Mouse (Mus musculus) liver, embryonic 13.5 days (tissue): ENCODE results near the gene Mfsd14a. TPM values are rescaled to one million over a fixed set of nuclear protein-coding genes. Genes with fewer than 3 reads are reported as not detected.

Source experiments
- ATAC-seq: fragments of 200-750 bp; cut with Nextera tagmentation; 2 replicates; pipeline ENCODE4 v1.8.0; 2017; ENCODE audit warnings: low read depth, mild to moderate bottlenecking, moderate number of reproducible peaks, moderate library complexity
- DNase-seq: peaks from one replicate; pipeline ENCODE4 v3.0.0; 2022
- H3K27ac ChIP-seq: fragments of 300-500 bp; sonication (generic); 2 replicates; pipeline ENCODE4 v1.5.1; 2015; ENCODE audit warnings: moderate library complexity, mild to moderate bottlenecking, inconsistent platforms
- H3K27me3 ChIP-seq: fragments of 300-500 bp; sonication (generic); 2 replicates; pipeline ENCODE4 v1.6.1; 2015; ENCODE audit warnings: mild to moderate bottlenecking, inconsistent platforms
- H3K36me3 ChIP-seq: fragments of 300-500 bp; sonication (generic); 2 replicates; pipeline ENCODE4 v1.6.1; 2015; ENCODE audit warnings: mild to moderate bottlenecking, inconsistent platforms
- H3K4me1 ChIP-seq: fragments of 300-500 bp; sonication (generic); replicated peaks from 2 replicates; pipeline ENCODE4 v1.6.1; 2015; ENCODE audit warnings: inconsistent platforms
- H3K4me2 ChIP-seq: fragments of 300-500 bp; sonication (generic); 2 replicates; pipeline ENCODE4 v1.6.1; 2015; ENCODE audit warnings: inconsistent platforms, mild to moderate bottlenecking, moderate library complexity
- H3K4me3 ChIP-seq: fragments of 300-500 bp; sonication (generic); replicated peaks from 2 replicates; pipeline ENCODE4 v1.5.1; 2015; ENCODE audit warnings: mild to moderate bottlenecking, inconsistent platforms
- H3K9ac ChIP-seq: fragments of 300-500 bp; sonication (generic); 2 replicates; pipeline ENCODE4 v1.6.1; 2015; ENCODE audit warnings: mild to moderate bottlenecking, inconsistent platforms
- H3K9me3 ChIP-seq: fragments of 300-500 bp; sonication (generic); replicated peaks from 2 replicates; pipeline ENCODE4 v1.6.1; 2016; ENCODE audit warnings: inconsistent platforms
- WGBS: fragments of 180-500 bp; shearing (Covaris S2); methylation state at CpG from one replicate; pipeline ENCODE4 v1.1.7; 2015; ENCODE audit not compliant: insufficient replicate concordance; 5-methylcytosine and 5-hydroxymethylcytosine counted together
- polyA plus RNA-seq: library from polyadenylated mRNA; unstranded; fragments of >200 nt; fragmentation: Nextera tagmentation; extraction: Ambion mirVana; gene quantifications from 2 replicates; pipeline ENCODE4 v1.2.1, GENCODE M21; 2015

Mfsd14a gene
- polyA plus RNA-seq, 1 experiment from 2014 or later, result 35.5 TPM

GRCm38 (mm10) chr3:116631459-116631858 lies 31.0 kb downstream of the Mfsd14a start:
- WGBS, result 83% methylated on average over 1 of the region's 1 CpGs
- ATAC-seq, result no peak
- no peaks in the 10 kb centered on the region for H3K4me1 ChIP-seq

GRCm38 (mm10) chr3:116622641-116623040 lies 39.8 kb downstream of the Mfsd14a start:
- no peaks in the 10 kb centered on the region for H3K27me3 ChIP-seq
- ATAC-seq (no peak), DNase-seq (no peak)
- no peak overlapping the region for H3K4me3 ChIP-seq
- H3K4me1 ChIP-seq, result peaks cover 19% of the 10 kb centered on the region
- 90% methylated on average over 7 of the region's 7 CpGs for WGBS
- no peaks in the 10 kb centered on the region for H3K9me3 ChIP-seq
- no peak overlapping the region for H3K27ac ChIP-seq
- H3K4me2 ChIP-seq, result no peak overlapping the region
- peaks cover 64% of the 10 kb centered on the region for H3K36me3 ChIP-seq
- H3K9ac ChIP-seq, result no peak overlapping the region

More at GRCm38 (mm10) chr3:116631459-116631858, 31.0 kb downstream of the Mfsd14a start:
- Histone ChIP-seq H3K9ac (no peak overlapping the region), H3K27ac (no peak overlapping the region), H3K4me3 (no peak overlapping the region), H3K27me3 (no peaks in the 10 kb centered on the region), H3K9me3 (no peaks in the 10 kb centered on the region), H3K36me3 (peaks cover 74% of the 10 kb centered on the region), H3K4me2 (no peak overlapping the region)
- DNase-seq, result no peak

- H3K9ac ChIP-seq, result 0 out of 2 replicates have a peak overlapping the region, but pooled peaks have one; percentile 15
Measured at GRCm38 (mm10) chr3:116620636-116621370, 41.7 kb downstream of the Mfsd14a start.

GRCm38 (mm10) chr3:116618855-116619254 lies 43.6 kb downstream of the Mfsd14a start:
- 52% methylated on average over 6 of the region's 6 CpGs for WGBS
- ATAC-seq (no peak), DNase-seq (no peak)
- H3K4me1 ChIP-seq, result peaks cover 39% of the 10 kb centered on the region
- no peak overlapping the region for H3K4me3 ChIP-seq
- H3K4me2 ChIP-seq, result no peak overlapping the region
- H3K9me3 ChIP-seq, result no peaks in the 10 kb centered on the region
- no peaks in the 10 kb centered on the region for H3K27me3 ChIP-seq
- peaks cover 77% of the 10 kb centered on the region for H3K36me3 ChIP-seq
- no peak overlapping the region for H3K9ac ChIP-seq
- H3K27ac ChIP-seq, result no peak overlapping the region

More at GRCm38 (mm10) chr3:116620636-116621370, 41.7 kb downstream of the Mfsd14a start:
- no peaks in the 10 kb centered on the region for H3K27me3 ChIP-seq
- H3K27ac ChIP-seq, result peak overlapping the region; percentile 73
- WGBS, result 55% methylated on average over 7 of the region's 7 CpGs
- ATAC-seq (peak; percentile 93), DNase-seq (peak; percentile 42)
- no peak overlapping the region for H3K4me3 ChIP-seq
- H3K36me3 ChIP-seq, result peaks cover 57% of the 10 kb centered on the region
- H3K9me3 ChIP-seq, result no peaks in the 10 kb centered on the region
- H3K4me2 ChIP-seq, result no peak overlapping the region
- H3K4me1 ChIP-seq, result peaks cover 23% of the 10 kb centered on the region

GRCm38 (mm10) chr3:116615318-116616068 lies 47.0 kb downstream of the Mfsd14a start:
- WGBS, result 67% methylated on average over 8 of the region's 8 CpGs
- DNase-seq (no peak), ATAC-seq (no peak)
- no peak overlapping the region for H3K4me3 ChIP-seq
- H3K9ac ChIP-seq, result no peak overlapping the region
- H3K27ac ChIP-seq, result no peak overlapping the region
- no peaks in the 10 kb centered on the region for H3K9me3 ChIP-seq
- H3K36me3 ChIP-seq, result peaks cover 71% of the 10 kb centered on the region
- no peak overlapping the region for H3K4me2 ChIP-seq
- H3K4me1 ChIP-seq, result peaks cover 35% of the 10 kb centered on the region
- no peaks in the 10 kb centered on the region for H3K27me3 ChIP-seq

- no peaks in the 10 kb centered on the region for H3K9me3 ChIP-seq
- DNase-seq, result no peak
- no peak within 1 kb of the TSS for H3K4me3 ChIP-seq
- 76% methylated on average over 10 of the region's 10 CpGs for WGBS
- peaks cover 70% of the 10 kb centered on the region for H3K36me3 ChIP-seq
- no peaks in the 10 kb centered on the region for H3K27me3 ChIP-seq
- H3K27ac ChIP-seq, result no peak within 1 kb of the TSS
- no peak within 1 kb of the TSS for H3K9ac ChIP-seq
- ATAC-seq, result peak; percentile 52
- H3K4me2 ChIP-seq, result no peak within 1 kb of the TSS
- peaks cover 27% of the 10 kb centered on the region for H3K4me1 ChIP-seq
Measured at GRCm38 (mm10) chr3:116614295-116614892, 48.1 kb downstream of the Mfsd14a start, which contains the start of gene Trmt13. Gene Trmt13, minus strand, starts transcription at chr3:116614587.

GRCm38 (mm10) chr3:116604570-116604969 lies 57.9 kb downstream of the Mfsd14a start:
- Histone ChIP-seq H3K4me1 (no peaks in the 10 kb centered on the region), H3K9ac (no peak overlapping the region), H3K36me3 (peaks cover 49% of the 10 kb centered on the region), H3K4me3 (no peak overlapping the region), H3K27me3 (no peaks in the 10 kb centered on the region), H3K27ac (no peak overlapping the region), H3K4me2 (no peak overlapping the region), H3K9me3 (no peaks in the 10 kb centered on the region)
- no peak for DNase-seq
- WGBS, result 82% methylated on average over 9 of the region's 9 CpGs
- ATAC-seq, result no peak

- peaks cover 28% of the 10 kb centered on the region for H3K36me3 ChIP-seq
- no peak overlapping the region for H3K27ac ChIP-seq
- DNase-seq, result no peak
- H3K9ac ChIP-seq, result no peak overlapping the region
- no peak for ATAC-seq
- no peaks in the 10 kb centered on the region for H3K27me3 ChIP-seq
- no peak overlapping the region for H3K4me3 ChIP-seq
- H3K4me1 ChIP-seq, result peaks cover 12% of the 10 kb centered on the region
- WGBS, result 85% methylated on average over 5 of the region's 5 CpGs
- H3K9me3 ChIP-seq, result no peaks in the 10 kb centered on the region
- no peak overlapping the region for H3K4me2 ChIP-seq
Measured at GRCm38 (mm10) chr3:116601781-116602180, 60.7 kb downstream of the Mfsd14a start.

GRCm38 (mm10) chr3:116601005-116601404 lies 61.5 kb downstream of the Mfsd14a start:
- no peak for DNase-seq
- H3K9ac ChIP-seq, result no peak overlapping the region
- H3K4me2 ChIP-seq, result no peak overlapping the region
- no peak overlapping the region for H3K27ac ChIP-seq
- 62% methylated on average over 5 of the region's 5 CpGs for WGBS
- no peak for ATAC-seq
- no peak overlapping the region for H3K4me3 ChIP-seq
- H3K27me3 ChIP-seq, result no peaks in the 10 kb centered on the region
- H3K36me3 ChIP-seq, result peaks cover 23% of the 10 kb centered on the region
- H3K4me1 ChIP-seq, result peaks cover 19% of the 10 kb centered on the region
- H3K9me3 ChIP-seq, result no peaks in the 10 kb centered on the region

GRCm38 (mm10) chr3:116599705-116600104 lies 62.8 kb downstream of the Mfsd14a start:
- no peak overlapping the region for H3K4me3 ChIP-seq
- H3K36me3 ChIP-seq, result peaks cover 17% of the 10 kb centered on the region
- no peak overlapping the region for H3K4me2 ChIP-seq
- DNase-seq (no peak), ATAC-seq (no peak)
- H3K27ac ChIP-seq, result no peak overlapping the region
- WGBS, result 75% methylated on average over 2 of the region's 2 CpGs
- H3K27me3 ChIP-seq, result no peaks in the 10 kb centered on the region
- no peaks in the 10 kb centered on the region for H3K9me3 ChIP-seq
- H3K9ac ChIP-seq, result no peak overlapping the region
- H3K4me1 ChIP-seq, result peaks cover 22% of the 10 kb centered on the region

- Histone ChIP-seq H3K4me1 (peaks cover 31% of the 10 kb centered on the region), H3K9me3 (no peaks in the 10 kb centered on the region), H3K36me3 (peaks cover 18% of the 10 kb centered on the region), H3K9ac (peak overlapping the region; percentile 93), H3K27me3 (no peaks in the 10 kb centered on the region), H3K27ac (peak overlapping the region; percentile 87), H3K4me2 (peak overlapping the region; percentile 75), H3K4me3 (peak overlapping the region; percentile 83)
- DNase-seq (peak; percentile 3), ATAC-seq (no peak)
- 7% methylated on average over 10 of the region's 10 CpGs for WGBS
Measured at GRCm38 (mm10) chr3:116595603-116595991, 66.9 kb downstream of the Mfsd14a start.
